Mouse (Mus musculus) adrenal gland, postnatal 10 days (tissue): ENCODE measurements around the gene Chd8. TPM values are rescaled to one million over a fixed set of nuclear protein-coding genes. Genes with fewer than 3 reads are reported as not detected.
A peak's percentile ranks its signal among the peaks of the same experiment; 100 is the strongest.

Source experiments
- DNase-seq: peaks from one replicate; pipeline ENCODE4 v3.0.0; 2021; ENCODE audit warnings: mixed read lengths
- total RNA-seq, 2 experiments: library from RNA; stranded (reverse); gene quantifications; 2 replicates each; pipeline ENCODE4 v1.2.3; 2021

The Chd8 gene
- total RNA-seq, 2 experiments from 2014 or later = 71.0 to 103 TPM

DNA sequence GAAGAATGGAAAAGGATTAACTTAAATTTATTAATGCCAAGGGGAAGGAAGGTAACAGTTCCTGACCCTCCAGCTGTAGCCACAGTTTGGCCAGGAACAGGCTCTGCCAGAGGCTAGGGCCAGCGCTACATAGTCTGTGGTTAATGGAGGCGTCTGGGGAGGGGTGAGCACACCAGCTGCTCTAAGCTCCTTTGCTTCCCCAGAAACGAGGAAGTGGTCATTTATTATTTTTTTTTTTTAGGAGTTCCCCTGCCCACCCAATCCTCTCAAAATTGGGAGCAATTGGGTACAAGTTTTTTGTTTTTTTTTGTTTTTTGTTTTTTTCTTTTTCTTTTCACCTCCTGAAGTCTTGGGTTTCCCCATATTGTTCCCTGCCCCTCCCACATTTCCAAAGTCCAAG, 59.4 kb downstream of the Chd8 start:
- no peak for DNase-seq

DNA sequence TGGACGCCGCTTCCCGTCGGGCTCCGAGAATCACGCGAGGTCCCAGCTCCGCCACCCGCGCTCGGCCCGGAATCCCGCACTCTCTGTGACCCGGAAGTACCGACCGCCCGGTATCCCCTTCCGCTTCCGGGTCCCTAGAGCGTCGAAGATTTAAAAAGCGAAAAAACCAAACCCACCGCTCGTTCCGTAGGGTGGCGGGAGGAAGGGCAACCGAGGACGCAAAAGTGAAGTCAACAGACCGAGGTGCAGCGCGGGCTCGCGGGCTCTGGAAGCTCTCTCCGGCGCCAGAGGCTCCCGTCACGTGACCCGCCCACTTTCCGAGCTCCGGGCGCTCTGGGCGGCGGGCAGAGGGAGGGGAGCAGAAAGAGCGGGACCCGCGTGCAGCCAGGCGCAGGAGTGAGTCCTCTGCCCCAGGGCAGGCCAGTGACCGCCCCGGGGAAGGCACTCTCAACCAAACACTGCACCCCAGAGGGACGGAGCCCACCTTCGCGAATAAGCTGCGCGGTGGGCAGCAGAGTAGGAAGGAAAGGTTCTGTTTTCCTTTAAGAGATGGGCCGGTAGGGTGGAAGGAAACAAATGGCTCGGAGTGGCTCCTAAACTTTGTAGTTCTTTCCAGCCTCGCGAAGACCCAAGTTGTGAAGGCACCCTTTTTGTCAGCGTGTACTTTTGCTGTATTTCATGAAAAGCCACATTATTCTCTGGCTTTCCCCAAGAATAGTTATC, 60.3 kb downstream of the Chd8 start, which contains the start of gene Supt16:
Supt16 (minus strand) TSS at position 261 of the 723 bp plus-strand sequence.
- DNase-seq = peak; percentile 89

DNA sequence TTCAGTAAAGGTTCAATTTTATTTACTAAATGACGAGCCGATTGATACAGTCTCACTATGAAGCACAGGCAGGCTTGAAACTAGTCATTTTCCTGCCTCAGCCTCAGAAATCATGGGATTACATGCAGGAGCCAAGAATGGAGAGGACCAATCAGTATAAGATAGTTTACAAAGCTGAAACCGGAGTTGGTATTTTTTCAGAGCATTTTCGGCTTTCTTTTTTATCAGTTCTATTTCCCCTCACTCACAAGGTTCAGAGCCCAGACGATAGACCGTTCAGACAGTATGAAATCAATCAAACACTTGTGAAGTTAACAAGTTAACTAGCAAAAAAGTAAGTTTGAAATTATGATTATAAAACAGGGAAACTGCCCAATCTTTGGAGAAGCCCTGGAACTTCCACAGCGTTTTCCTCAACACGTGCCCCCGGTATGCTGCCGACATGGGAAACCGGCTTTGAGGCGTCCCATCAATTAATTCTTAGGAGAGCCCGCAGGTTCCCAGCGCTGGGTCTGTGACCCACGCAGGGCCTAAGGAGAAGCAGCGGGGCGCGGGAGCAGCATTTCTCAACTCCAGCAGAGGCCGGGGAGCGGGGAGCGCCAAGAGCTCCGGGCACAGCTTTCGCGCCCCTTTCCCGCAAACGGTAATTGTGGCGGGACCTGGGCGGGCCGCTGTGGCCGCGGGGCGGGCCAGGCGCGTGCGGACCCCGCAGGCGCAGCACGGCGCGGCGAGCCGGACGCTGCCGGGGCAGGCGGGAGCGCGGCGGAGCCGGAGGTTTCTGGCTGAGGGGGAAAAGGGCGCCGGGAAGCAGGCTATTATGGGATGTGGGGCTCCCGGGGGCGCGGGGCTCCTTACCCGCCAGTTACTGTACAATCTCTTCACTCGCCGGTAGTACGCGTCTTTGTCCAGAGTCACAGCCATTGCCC, 61.1 kb downstream of the Chd8 start:
- peak; percentile 55 for DNase-seq

DNA sequence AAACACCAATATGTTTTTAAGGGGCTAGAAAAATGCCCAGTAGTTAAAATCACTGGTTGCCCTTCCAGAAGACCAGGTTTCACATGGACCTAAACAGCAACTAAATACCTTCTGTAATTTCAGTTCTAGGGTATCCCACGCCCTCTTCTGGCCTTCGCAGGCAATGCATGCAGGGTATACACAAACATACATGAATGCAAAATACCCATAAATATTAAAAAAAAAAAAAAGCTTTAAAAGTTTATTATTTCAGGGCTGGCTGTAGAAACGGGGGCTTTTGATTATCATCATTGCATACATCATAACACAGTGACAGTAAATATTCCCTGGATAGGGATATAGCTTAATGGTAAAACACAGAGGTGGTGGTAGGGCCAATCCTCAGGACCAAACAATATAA, 61.9 kb downstream of the Chd8 start:
- peak; percentile 64 for DNase-seq

DNA sequence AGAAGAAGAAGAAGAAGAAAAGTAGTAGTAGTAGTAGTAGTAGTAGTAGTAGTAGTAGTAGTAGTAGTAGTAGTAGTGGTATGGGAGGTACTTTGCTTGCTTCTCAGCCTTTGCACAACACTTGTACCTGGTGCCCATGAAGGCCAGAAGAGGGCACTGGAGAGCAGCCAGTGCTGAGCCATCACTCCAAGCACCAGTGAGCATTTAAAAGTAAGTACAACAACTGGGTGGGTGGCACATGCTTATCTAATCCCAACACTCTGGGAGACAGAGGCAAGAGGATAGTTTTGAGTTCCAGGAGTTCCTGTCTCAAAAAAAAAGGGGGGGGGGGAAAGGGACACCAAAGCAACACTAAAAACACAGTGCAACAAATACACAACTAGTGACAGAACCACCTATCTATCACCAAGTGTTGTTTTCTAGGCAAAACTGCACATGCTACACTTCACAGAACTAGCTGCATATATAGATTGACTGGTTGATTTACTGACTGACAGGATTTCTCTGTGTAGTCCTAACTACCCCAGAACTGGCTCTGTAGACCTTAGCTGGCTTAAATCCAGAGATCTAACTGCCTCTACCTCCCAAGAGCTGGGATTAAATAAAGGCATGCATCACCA, 66.7 kb downstream of the Chd8 start:
- peak; percentile 67 for DNase-seq

DNA sequence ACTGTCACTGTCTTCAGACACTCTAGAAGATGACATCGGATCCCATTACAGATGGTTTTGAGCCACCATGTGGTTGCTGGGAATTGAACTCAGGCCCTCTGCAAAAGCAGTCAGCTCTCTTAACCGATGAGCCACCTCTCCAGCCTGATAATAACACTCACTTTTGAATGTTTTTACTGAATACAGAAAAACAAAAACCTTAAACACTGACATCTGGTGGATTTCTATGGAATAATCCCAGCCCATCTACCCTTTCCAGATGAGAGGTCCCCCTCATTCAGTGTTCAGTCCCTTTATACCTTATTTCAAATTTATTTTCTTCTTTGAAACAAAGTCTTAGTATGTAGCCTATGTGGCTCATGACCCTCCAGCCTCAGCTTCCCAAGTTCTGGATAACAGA, 68.1 kb downstream of the Chd8 start:
- DNase-seq = no peak

DNA sequence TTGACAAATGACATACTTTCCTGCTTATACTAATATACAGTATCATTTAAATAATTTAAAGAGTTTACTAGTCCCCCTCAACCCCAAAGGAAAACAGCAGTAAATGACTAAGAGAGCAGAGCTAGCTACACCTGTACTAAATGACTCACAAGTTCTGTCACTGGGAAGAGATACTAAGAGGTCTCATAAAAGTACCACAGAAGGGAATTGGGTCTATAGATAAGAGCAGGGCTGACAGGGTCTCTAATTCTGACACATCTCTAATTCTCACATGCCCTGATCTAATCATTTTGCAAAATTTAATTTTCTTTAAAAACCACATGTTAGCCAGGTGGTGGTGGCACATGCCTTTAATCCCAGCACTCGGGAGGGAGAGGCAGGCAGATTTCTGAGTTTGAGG, 68.8 kb downstream of the Chd8 start:
- DNase-seq = no peak

DNA sequence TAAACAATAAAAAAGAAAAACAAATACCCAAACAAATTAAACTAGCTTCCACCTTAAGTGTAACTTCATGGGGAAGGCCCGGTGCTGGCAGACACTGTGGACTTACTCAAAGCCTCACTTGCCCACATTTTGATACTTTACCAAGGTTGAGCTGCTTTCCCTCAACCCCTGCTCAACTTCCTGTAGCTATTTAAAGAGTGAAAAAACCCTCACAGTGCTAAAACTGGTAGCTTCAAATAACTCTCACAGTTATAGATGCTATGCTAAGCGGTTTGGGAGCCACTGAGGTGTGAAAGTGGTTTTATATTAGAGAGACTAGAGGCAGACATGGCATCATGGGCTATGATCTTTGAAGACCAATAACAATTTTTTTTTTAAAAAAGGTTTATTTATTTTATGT, 91.0 kb downstream of the Chd8 start:
- DNase-seq = no peak

DNA sequence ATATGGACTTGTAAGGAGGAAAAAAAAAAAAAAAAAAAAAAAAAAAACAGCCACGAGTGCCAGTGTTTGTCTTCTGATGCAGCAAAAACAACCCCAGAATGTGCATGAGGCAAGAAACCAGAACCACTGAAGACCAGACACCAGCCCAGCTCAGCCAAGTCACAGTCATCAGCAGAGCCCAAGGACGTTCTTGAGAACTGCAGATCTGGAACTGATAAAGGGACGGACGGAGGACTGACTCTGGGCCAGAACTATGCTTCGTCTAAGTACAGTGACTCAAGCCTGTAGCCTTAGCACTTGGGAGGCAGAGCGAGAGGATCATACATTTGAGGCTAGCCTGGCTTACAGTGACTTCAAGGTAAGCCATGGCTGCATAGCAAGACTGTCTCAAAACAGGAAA, 96.7 kb downstream of the Chd8 start:
- peak; percentile 56 for DNase-seq

DNA sequence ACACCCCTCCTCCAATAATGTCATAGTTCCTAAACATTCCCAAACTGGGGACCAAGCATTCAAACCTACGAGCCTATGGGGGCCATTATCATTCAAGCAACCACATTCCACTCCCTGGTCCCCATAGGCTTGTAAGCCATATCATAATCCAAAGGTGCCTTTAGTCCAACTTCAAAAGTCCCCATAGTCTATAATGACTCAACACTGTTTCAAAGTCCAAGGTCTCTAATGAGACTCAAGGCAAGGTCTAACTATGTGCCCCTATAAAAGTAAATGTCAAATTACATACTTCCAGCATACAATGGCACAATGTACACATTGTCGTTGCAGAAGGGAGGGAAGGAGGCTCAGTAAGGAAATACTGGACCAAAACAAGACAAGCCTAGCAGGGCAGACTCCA, 102.6 kb downstream of the Chd8 start:
- no peak for DNase-seq

DNA sequence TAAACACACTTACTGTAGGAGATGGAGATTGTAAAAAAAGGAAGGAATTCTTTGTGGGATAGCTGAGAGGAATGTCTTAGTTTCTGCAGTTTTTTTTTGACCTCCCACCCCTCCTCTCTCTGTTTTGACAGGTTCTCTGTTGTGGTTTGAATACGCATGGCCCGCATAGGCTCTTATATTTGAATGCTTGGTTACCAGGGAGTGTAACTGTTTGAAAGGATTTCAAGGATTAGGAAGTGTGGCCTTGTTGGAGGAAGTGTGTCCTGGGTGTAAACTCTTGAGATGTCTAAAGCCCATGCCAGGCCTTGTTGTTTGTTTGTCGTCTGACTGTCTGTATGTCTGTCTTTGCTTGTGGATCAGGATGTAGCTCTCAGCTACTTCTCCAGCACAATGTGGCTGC, 105.0 kb downstream of the Chd8 start:
- DNase-seq = no peak

DNA sequence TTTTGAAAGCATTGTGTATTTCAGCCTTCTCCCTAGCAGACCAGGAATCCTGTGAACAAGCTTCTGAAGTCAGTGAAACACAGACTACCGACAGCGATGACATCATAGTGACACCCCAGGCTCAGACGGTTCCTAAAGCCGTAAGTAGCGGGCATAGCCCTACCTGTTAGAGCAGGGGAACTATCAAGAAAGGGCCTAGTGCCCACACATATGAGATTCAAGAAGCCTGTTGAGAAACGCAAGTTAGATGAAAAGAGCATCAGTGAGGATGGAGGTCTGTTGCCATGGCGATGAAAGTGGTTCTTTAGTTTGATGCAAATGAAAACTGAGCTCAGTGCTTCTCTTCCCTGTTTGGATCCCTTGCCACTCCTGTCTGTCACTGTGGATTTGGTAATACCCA, 105.4 kb downstream of the Chd8 start:
- no peak for DNase-seq

DNA sequence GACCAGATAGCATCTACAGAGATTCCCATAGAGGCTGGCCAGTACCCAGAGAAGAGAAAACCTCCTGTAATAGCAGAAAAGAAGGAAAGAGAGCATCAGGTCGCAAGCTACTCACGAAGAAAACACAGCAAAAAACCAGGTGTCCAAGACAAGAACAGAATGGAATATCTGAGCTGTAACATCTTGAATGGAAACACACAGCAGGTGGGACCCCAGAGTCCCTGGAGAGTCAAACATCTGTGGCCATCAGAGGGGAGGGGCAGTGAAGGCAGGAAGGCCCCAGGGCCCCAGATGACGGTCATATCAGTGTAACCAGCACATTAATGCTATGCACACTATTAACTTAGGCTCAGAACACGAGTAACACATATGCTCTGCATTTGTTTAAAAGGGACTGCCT, 107.7 kb downstream of the Chd8 start:
- DNase-seq = no peak

Other genes starting within 250 kb of the Chd8 start
- gene Tmem253, start 242.1 kb downstream of the Chd8 start, total RNA-seq = 1 to 10 TPM; 4.8 to 7.0 TPM
- 10 to 100 TPM; 54.6 to 59.2 TPM for gene Zfp219, start 237.0 kb downstream of the Chd8 start, total RNA-seq
- gene Olfr221, start 215.3 kb downstream of the Chd8 start, total RNA-seq = not detected
- gene Hnrnpc, start 153.8 kb downstream of the Chd8 start, total RNA-seq = 100 to 1,000 TPM; 186 TPM
- 1 to 10 TPM in 1 of 2 experiments, under 1 TPM in 1; 0.42 to 1.3 TPM for gene Rpgrip1, start 147.1 kb downstream of the Chd8 start, total RNA-seq
- 10 to 100 TPM; 53.1 to 54.0 TPM for gene Supt16, start 60.4 kb downstream of the Chd8 start, total RNA-seq
- 10 to 100 TPM; 41.7 to 52.8 TPM for gene Tox4, start 21.4 kb upstream of the Chd8 start, total RNA-seq
- 10 to 100 TPM; 26.2 to 29.0 TPM for gene Rab2b, start 21.8 kb upstream of the Chd8 start, total RNA-seq
- 10 to 100 TPM; 25.4 to 32.0 TPM for gene Mettl3, start 47.3 kb upstream of the Chd8 start, total RNA-seq
- gene Sall2, start 71.0 kb upstream of the Chd8 start, total RNA-seq = 10 to 100 TPM in 1 of 2 experiments, 1 to 10 TPM in 1; 7.2 to 10.1 TPM
- gene Olfr1513, start 98.6 kb upstream of the Chd8 start, total RNA-seq = not detected
- gene Olfr1512, start 121.4 kb upstream of the Chd8 start, total RNA-seq = not detected
- not detected for gene Olfr1511, start 139.6 kb upstream of the Chd8 start, total RNA-seq
- gene Olfr1510, start 156.6 kb upstream of the Chd8 start, total RNA-seq = not detected
- gene Olfr1509, start 185.2 kb upstream of the Chd8 start, total RNA-seq = not detected
- not detected for gene Olfr1508, start 209.7 kb upstream of the Chd8 start, total RNA-seq
- gene Olfr1507, start 238.0 kb upstream of the Chd8 start, total RNA-seq = not detected